Mouse (Mus musculus): ENCODE data around the gene Ncor1.

DNA sequence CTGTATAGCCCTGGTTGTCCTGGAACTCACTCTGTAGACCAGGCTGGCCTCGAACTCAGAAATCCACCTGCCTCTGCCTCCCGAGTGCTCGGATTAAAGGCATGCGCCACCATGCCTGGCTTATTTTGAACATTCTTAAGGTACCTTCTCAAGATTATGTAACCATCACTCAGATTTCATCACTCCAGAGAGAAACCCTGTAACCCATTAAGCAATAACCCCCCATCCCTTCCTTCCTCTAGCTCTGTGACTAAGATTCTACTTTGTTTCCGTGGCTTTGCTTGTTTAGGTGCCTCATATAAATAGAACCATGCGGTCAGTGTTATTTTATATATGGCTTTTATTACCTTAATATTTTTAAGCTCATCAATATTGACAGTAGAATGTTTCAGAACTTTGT is 12.1 kb upstream of the Ncor1 start:
- TF ChIP-seq CTCF (IDR thresholded peaks at IDR 0.05; ENCODE audit: control insufficient read depth, insufficient read depth, insufficient replicate concordance, low read depth, low read length), result no peak
- TF ChIP-seq POLR2A (IDR thresholded peaks at IDR 0.05; ENCODE audit: control insufficient read depth, low read depth, low read length), result no peak

Measured in testis, adult 2 months (tissue).